ENCODE assay signal across 8 mouse cellular contexts in the genomic region with DNA sequence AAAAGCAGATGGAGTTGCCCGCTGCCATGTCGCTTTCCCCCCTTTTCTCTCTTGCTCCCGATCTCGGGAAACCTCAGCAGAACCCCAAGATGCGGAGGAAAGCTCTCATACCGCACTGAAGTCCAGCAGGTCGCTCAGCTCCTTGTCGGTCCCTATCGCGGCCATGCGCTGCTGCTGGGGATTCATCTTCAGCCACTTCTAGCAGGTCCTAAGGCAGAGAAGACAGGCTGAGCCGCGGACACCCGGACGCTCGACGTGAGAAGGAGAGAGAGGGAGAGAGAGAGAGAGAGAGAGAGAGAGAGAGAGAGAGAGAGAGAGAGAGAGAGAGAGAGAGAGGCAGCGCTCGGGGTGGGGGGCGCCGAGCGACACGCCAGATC. TPM values are rescaled to one million over a fixed set of nuclear protein-coding genes. Genes with fewer than 3 reads are reported as not detected.
A peak's percentile ranks its signal among the peaks of the same experiment; 100 is the strongest.
DNase-seq lines count a peak whose midpoint lies in the region; ATAC-seq lines count a peak whose summit lies in the region.

No protein-coding gene starts in this region.

- peak; percentile 59 for ATAC-seq in forebrain, embryonic 15.5 days (replicated peaks)
- ATAC-seq in hindbrain, embryonic 14.5 days (ENCODE audit: low FRiP score) = peak; percentile 63
- ATAC-seq in megakaryocyte progenitor cell, adult 5-6 weeks (replicated peaks; ENCODE audit: poor library complexity) = peak; percentile 47

- peak; percentile 19 to 35 for DNase-seq in left cerebral cortex, adult 18-20 months (ENCODE audit: low spot score in 2 of 2)
- no peak for DNase-seq in left cerebral cortex, adult 11 months (ENCODE audit: low spot score)
- DNase-seq in cerebellum, adult 18-20 months = peak; percentile 59 to 64
- DNase-seq in hindbrain, embryonic 14.5 days (ENCODE audit: low spot score) = peak; percentile 50
- peak; percentile 42 to 55 for DNase-seq in left cerebral cortex, postnatal 25 days (ENCODE audit: low spot score in 2 of 2)
- DNase-seq in spleen, postnatal 36 days (ENCODE audit: low spot score in 2 of 2) = peak; percentile 27 to 29

- intact Hi-C loops in left cerebral cortex, postnatal 25 days (cut with DNase I) = loop anchor here (1.0 to 5.0 kb wide), 3 partner anchors 23 to 164 kb away; a partner anchor contains a TSS

- peak overlapping the region; percentile 91 for H3K4me3 ChIP-seq in forebrain, embryonic 15.5 days
- peak overlapping the region; percentile 99 for H3K4me3 ChIP-seq in hindbrain, embryonic 14.5 days (replicated peaks; ENCODE audit: low read length)

- peaks cover 28% of the 10 kb centered on the region for H3K4me1 ChIP-seq in forebrain, embryonic 15.5 days
- peaks cover 27% of the 10 kb centered on the region for H3K4me1 ChIP-seq in hindbrain, embryonic 14.5 days (replicated peaks; ENCODE audit: control insufficient read depth, insufficient read depth, low read length)

- H3K9ac ChIP-seq in forebrain, embryonic 15.5 days (replicated peaks) = peak overlapping the region; percentile 95
- peak overlapping the region; percentile 100 for H3K9ac ChIP-seq in hindbrain, embryonic 14.5 days

- WGBS in forebrain, embryonic 15.5 days = 1% methylated on average over 16 of the region's 23 CpGs
- 1% methylated on average over 23 of the region's 23 CpGs for WGBS in hindbrain, embryonic 14.5 days

- H3K27me3 ChIP-seq in forebrain, embryonic 15.5 days = no peaks in the 10 kb centered on the region
- H3K27me3 ChIP-seq in hindbrain, embryonic 14.5 days (ENCODE audit: control insufficient read depth, insufficient read depth, low read length) = no peaks in the 10 kb centered on the region

- H3K4me2 ChIP-seq in forebrain, embryonic 15.5 days (replicated peaks) = peak overlapping the region; percentile 87
- H3K4me2 ChIP-seq in hindbrain, embryonic 14.5 days (replicated peaks) = peak overlapping the region; percentile 81

- peak overlapping the region; percentile 97 for H3K27ac ChIP-seq in forebrain, embryonic 15.5 days (replicated peaks)
- H3K27ac ChIP-seq in hindbrain, embryonic 14.5 days = peak overlapping the region; percentile 97

- H3K36me3 ChIP-seq in forebrain, embryonic 15.5 days = no peaks in the 10 kb centered on the region
- H3K36me3 ChIP-seq in hindbrain, embryonic 14.5 days (replicated peaks; ENCODE audit: control insufficient read depth, insufficient read depth) = peaks cover 9% of the 10 kb centered on the region

- H3K9me3 ChIP-seq in forebrain, embryonic 15.5 days = no peaks in the 10 kb centered on the region
- no peaks in the 10 kb centered on the region for H3K9me3 ChIP-seq in hindbrain, embryonic 14.5 days (ENCODE audit: control insufficient read depth, low read length)

RNA-seq across cellular contexts. Expression of a gene that starts 1.1 kb away (rescaled TPM):
- total RNA-seq in left cerebral cortex, adult 18-20 months (2021) = 10 to 100 TPM; 36.8 to 43.7 TPM
- 59.4 and 62.7 TPM in 2 replicates for polyA plus RNA-seq in forebrain, embryonic 15.5 days (2015; fragmentation: Nextera tagmentation; extraction: Ambion mirVana)
- polyA plus RNA-seq in hindbrain, embryonic 14.5 days (2014; fragmentation: Nextera tagmentation; extraction: Ambion mirVana) = 83.0 and 94.8 TPM in 2 replicates
- total RNA-seq in left cerebral cortex, postnatal 25 days (2021) = 10 to 100 TPM; 43.9 to 50.3 TPM
- total RNA-seq in megakaryocyte progenitor cell, adult 5-6 weeks (2015) = 89.1 and 105 TPM in 2 replicates
- total RNA-seq in megakaryocyte progenitor cell, adult 5-6 weeks (2017) = 36.2 and 49.1 TPM in 2 replicates
